Mouse (Mus musculus) intestine, postnatal 0 days (tissue): ENCODE measurements at regions not wholly inside any gene's neighbourhood (a gene's known extent, or its start where the extent isn't known, plus 50 kb on each side); places are given as distances from the start of the nearest gene placed in this dataset.

Experiments used
- ATAC-seq: fragments of 200-750 bp; cut with Nextera tagmentation; 2 replicates; pipeline ENCODE4 v1.8.0; 2017; ENCODE audit warnings: mild to moderate bottlenecking, moderate TSS enrichment, moderate library complexity
- H3K27ac ChIP-seq: fragments of 300-500 bp; sonication (generic); 2 replicates; pipeline ENCODE4 v1.5.1; 2014; ENCODE audit warnings: mild to moderate bottlenecking, low read depth, low read length, moderate library complexity
- H3K27me3 ChIP-seq: fragments of 300-500 bp; sonication (generic); replicated peaks from 2 replicates; pipeline ENCODE4 v1.6.1; 2014; ENCODE audit warnings: low read length, mixed read lengths; ENCODE audit not compliant: control insufficient read depth, insufficient read depth
- H3K36me3 ChIP-seq: fragments of 300-500 bp; sonication (generic); 2 replicates; pipeline ENCODE4 v1.6.1; 2014; ENCODE audit warnings: mild to moderate bottlenecking, moderate library complexity; ENCODE audit not compliant: control insufficient read depth, insufficient read depth
- H3K4me1 ChIP-seq: fragments of 300-500 bp; sonication (generic); replicated peaks from 2 replicates; pipeline ENCODE4 v1.6.1; 2014; ENCODE audit warnings: antibody characterized with exemption, low read length, mixed read lengths; ENCODE audit not compliant: control insufficient read depth, insufficient read depth
- H3K4me2 ChIP-seq: fragments of 300-500 bp; sonication (generic); replicated peaks from 2 replicates; pipeline ENCODE4 v1.6.1; 2014; ENCODE audit warnings: low read depth, mild to moderate bottlenecking, moderate library complexity
- H3K4me3 ChIP-seq: fragments of 300-500 bp; sonication (generic); 2 replicates; pipeline ENCODE4 v1.5.1; 2014; ENCODE audit warnings: low read depth, low read length
- H3K9ac ChIP-seq: fragments of 300-500 bp; sonication (generic); 2 replicates; pipeline ENCODE4 v1.6.1; 2014; ENCODE audit warnings: mild to moderate bottlenecking, low read depth, low read length
- H3K9me3 ChIP-seq: fragments of 300-500 bp; sonication (generic); 2 replicates; pipeline ENCODE4 v1.6.1; 2016; ENCODE audit warnings: mixed run types; ENCODE audit not compliant: control insufficient read depth
- CTCF ChIP-seq: sonication (generic); IDR thresholded peaks from 2 replicates; pipeline ENCODE4 v1.5.1; 2016; ENCODE audit warnings: low read depth, mild to moderate bottlenecking, control low read depth, antibody characterized with exemption, moderate library complexity
- WGBS: fragments of 180-500 bp; shearing (Covaris S2); extraction: QIAGEN DNeasy Blood & Tissue Kit; methylation state at CpG from one replicate; pipeline ENCODE4 v1.1.7; 2014; 5-methylcytosine and 5-hydroxymethylcytosine counted together

DNA sequence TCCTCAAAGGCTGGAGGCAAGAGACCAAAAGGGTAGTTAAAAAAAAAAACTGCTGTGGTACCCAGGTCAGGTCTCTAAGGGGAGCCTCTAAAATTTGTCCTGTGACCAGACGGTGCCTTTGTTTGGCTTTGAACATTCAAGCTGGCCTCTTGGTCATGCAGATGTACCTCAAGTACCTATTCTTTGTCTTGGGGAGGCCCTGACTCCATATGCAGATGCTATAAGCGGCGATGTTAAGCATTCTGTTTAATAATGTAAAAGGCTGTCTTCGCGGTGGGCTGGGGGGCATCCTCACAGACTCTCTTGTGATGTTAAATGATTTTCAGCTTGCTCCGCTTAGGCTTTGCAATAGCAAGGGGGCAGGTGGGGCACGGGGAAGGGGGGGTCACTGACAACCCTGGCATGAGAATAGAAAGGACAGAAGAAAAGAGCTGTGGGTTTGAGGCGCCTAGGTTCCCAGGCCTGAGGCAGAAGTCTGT, 85.8 kb upstream of the Pja1 start:
- WGBS, result 60% methylated on average over 8 of the region's 8 CpGs
- no peak overlapping the region for H3K4me3 ChIP-seq
- no peak for TF ChIP-seq CTCF
- no peak overlapping the region for H3K4me2 ChIP-seq
- H3K9ac ChIP-seq, result no peak overlapping the region
- H3K36me3 ChIP-seq, result no peaks in the 10 kb centered on the region
- H3K27me3 ChIP-seq, result 0 out of 2 replicates have a peak, but pooled peaks cover 3% of the 10 kb centered on the region
- no peak for ATAC-seq
- no peak overlapping the region for H3K27ac ChIP-seq
- H3K9me3 ChIP-seq, result no peaks in the 10 kb centered on the region
- H3K4me1 ChIP-seq, result no peaks in the 10 kb centered on the region

DNA sequence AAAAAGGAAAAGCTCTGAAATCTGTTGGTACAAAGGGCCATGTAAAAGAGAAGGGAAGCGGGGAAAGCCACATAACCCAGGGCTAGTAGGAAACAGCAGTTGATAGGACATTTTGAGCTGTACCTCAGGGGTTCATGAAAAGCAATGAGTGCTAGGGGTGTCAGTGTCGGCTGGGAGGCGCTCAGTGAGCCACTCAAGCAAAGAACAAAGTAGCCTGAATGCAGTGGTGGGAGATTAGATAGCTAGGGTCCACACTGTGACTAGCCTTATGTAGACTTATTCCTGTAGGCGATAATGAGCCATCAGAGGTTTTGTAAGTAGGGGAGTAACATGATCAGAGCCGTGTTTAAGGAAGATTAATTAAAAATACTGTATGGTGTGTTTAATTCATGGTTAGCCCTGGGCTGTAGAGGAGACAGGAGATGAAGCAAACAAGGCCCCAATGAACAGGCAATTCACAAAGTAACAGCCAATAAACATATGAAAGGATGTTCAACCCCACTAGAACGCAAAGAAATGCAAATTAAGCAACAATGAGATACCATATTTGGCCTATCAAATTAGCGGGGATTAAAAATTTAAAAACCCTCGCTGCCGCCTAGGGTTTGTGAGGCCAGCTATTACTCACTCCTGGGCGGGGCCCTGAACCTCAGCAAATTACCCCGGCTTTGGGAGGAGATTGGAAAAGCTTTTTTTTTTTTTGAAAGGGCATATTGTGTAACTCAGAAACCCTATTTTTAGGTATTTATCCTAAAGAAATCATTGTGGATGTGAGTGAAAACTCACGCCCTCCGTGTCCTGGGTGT, 85.1 kb upstream of the Pja1 start:
- Histone ChIP-seq H3K27ac (no peak overlapping the region), H3K4me1 (no peaks in the 10 kb centered on the region), H3K4me2 (no peak overlapping the region), H3K27me3 (0 out of 2 replicates have a peak, but pooled peaks cover 3% of the 10 kb centered on the region), H3K9me3 (no peaks in the 10 kb centered on the region), H3K4me3 (no peak overlapping the region), H3K36me3 (no peaks in the 10 kb centered on the region), H3K9ac (no peak overlapping the region)
- WGBS, result 51% methylated on average over 13 of the region's 13 CpGs
- TF ChIP-seq CTCF, result no peak
- no peak for ATAC-seq

DNA sequence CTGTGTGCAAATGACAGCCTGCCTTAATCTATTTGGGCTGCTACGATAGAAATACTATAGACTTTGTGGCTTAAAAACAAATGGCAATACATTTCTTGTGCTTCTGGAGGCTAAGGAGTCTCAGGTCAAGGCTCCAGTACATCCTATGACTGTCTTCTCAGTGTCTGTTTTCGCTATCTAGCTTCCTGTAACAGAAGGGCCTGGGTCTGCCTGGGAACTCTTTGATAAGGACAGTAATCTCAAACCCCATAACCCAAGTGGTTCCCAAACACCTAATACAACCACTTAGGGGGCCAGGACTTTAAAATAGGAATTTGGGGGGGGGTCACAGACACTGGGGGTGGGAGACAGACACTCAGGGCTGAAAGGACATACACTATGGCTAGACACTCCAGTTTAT, 81.7 kb upstream of the Pja1 start:
- 80% methylated on average over 2 of the region's 2 CpGs for WGBS
- no peak for TF ChIP-seq CTCF
- no peak overlapping the region for H3K27ac ChIP-seq
- ATAC-seq, result no peak
- no peak overlapping the region for H3K4me2 ChIP-seq
- H3K9me3 ChIP-seq, result no peaks in the 10 kb centered on the region
- H3K9ac ChIP-seq, result no peak overlapping the region
- H3K4me3 ChIP-seq, result no peak overlapping the region
- no peaks in the 10 kb centered on the region; the same call in 1 of the 2 replicates for H3K27me3 ChIP-seq
- no peaks in the 10 kb centered on the region for H3K36me3 ChIP-seq
- no peaks in the 10 kb centered on the region for H3K4me1 ChIP-seq

DNA sequence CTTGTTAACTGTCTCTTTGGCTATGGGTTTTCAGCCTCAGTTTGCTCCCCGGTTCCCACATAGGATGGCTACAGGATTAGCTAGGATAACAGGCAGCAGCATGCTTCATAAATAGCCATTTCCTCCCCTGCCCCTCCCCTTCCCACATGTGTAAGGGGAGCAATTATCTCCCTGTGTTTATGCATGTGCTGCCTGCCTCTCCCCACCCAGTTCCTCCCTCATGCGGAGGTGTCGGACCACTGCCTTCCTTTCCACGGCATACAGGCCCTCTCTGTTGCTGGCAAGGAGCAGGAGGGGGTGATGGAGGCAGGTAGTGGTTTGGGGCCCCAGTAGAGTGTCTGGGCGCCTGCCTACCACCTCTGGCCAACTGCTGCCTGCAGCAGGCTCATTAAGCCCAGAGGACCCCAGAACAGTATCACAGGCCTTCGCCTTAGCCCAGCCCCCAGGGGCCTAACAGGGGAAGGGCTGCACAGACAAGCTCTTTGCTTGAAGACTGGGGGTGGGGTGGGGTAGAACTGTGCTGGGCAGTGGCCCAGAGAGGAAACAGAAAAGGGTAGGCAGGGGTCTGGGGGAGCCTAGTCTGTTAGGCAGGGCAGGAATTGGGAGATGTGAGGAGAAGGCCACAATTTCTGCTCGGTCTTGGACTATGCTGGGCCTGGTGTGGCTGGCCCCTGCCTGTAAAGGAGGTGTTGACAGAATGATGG, 79.1 kb upstream of the Pja1 start:
- H3K9ac ChIP-seq, result no peak overlapping the region
- no peak for TF ChIP-seq CTCF
- H3K4me2 ChIP-seq, result no peak overlapping the region
- 62% methylated on average over 7 of the region's 7 CpGs for WGBS
- no peak overlapping the region for H3K27ac ChIP-seq
- no peaks in the 10 kb centered on the region for H3K4me1 ChIP-seq
- H3K4me3 ChIP-seq, result no peak overlapping the region
- no peak for ATAC-seq
- H3K36me3 ChIP-seq, result no peaks in the 10 kb centered on the region
- no peaks in the 10 kb centered on the region for H3K9me3 ChIP-seq
- H3K27me3 ChIP-seq, result no peaks in the 10 kb centered on the region; the same call in 1 of the 2 replicates

DNA sequence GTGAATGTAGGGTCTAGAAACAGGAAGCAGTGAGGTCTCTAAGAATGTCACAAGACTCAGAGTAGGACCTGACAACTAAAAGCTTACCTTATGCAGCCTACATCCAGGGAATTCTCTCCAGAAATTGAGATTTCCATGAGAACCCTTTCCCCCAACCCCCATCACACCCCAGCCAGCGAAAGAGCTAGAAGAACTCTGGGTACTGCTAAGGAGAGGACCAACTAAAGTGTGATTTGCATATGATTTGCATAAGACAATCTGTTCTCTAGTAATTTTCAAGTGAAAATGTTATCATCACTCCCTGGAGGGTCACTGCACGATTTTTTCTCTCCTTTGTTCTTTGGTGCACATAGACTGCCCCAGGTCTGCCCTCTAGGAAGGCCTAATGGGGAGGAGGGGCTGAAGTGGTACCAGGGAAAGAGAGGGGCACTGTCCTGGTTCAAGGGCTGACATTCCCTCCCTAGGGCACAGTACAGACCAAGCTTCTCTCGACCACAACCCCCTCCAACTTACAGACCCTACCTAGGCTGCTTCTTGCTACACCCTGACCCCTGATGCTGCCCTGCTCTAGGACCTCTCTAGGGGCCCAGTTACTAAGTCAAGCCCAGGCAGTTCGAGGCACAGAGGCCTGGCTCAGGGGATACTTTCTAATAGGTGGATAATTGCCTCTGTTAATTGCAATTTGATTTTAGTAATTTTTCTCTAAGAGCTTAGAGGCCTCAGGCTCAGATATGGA, 77.4 kb upstream of the Pja1 start:
- no peak for ATAC-seq
- no peaks in the 10 kb centered on the region; the same call in 1 of the 2 replicates for H3K27me3 ChIP-seq
- H3K27ac ChIP-seq, result no peak overlapping the region
- H3K4me3 ChIP-seq, result no peak overlapping the region
- H3K9me3 ChIP-seq, result no peaks in the 10 kb centered on the region
- H3K4me2 ChIP-seq, result no peak overlapping the region
- no peak for TF ChIP-seq CTCF
- H3K9ac ChIP-seq, result no peak overlapping the region
- H3K4me1 ChIP-seq, result no peaks in the 10 kb centered on the region
- 67% methylated on average over 4 of the region's 4 CpGs for WGBS
- no peaks in the 10 kb centered on the region for H3K36me3 ChIP-seq

DNA sequence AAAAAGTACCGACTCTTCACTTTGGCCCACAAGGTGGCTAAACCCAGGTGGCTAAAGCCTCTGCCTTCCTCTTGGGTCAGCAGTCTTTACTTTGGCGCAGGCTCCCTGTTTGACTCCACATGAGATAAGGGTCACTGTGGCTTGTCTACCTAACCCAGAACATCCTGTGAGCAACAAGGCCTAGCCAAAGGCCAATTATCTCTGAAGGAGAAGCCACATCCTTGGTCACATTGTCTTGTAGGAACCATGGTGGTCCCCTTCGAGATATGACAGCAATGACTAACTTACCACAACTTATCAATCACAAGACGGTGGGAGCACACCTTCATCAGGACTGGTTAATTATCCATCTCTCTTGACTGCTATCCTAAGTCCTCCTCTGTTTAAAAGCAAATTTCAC, 73.3 kb upstream of the Pja1 start:
- H3K4me1 ChIP-seq, result no peaks in the 10 kb centered on the region
- no peak overlapping the region for H3K4me3 ChIP-seq
- H3K9ac ChIP-seq, result no peak overlapping the region
- no peak overlapping the region for H3K4me2 ChIP-seq
- no peak for TF ChIP-seq CTCF
- no peaks in the 10 kb centered on the region for H3K36me3 ChIP-seq
- no peak overlapping the region for H3K27ac ChIP-seq
- WGBS, result 76% methylated on average over 4 of the region's 4 CpGs
- no peak for ATAC-seq
- H3K9me3 ChIP-seq, result no peaks in the 10 kb centered on the region
- no peaks in the 10 kb centered on the region; the same call in 1 of the 2 replicates for H3K27me3 ChIP-seq
